Mouse (Mus musculus) lung, adult 2 months (tissue): ENCODE results near the gene Tagln3. TPM values are rescaled to one million over a fixed set of nuclear protein-coding genes. Genes with fewer than 3 reads are reported as not detected.

Source experiments
- DNase-seq: peaks from one replicate; pipeline ENCODE4 v3.0.0; 2022
- H3K4me1 ChIP-seq: fragments of 200-500 bp; 2 replicates; pipeline ENCODE4 v1.6.1; 2011; ENCODE audit warnings: low read length; ENCODE audit not compliant: control insufficient read depth, insufficient read depth
- H3K4me3 ChIP-seq: fragments of 200-500 bp; replicated peaks from 2 replicates; pipeline ENCODE3; 2011; ENCODE audit warnings: low read depth, mild to moderate bottlenecking, control low read depth, low read length; ENCODE audit errors: extremely low read depth
- CTCF ChIP-seq: fragments of 200-500 bp; IDR thresholded peaks from 2 replicates; pipeline ENCODE4 v1.5.1; 2011; ENCODE audit warnings: mild to moderate bottlenecking, low read length, control low read depth; ENCODE audit not compliant: insufficient read depth
- POLR2A ChIP-seq: fragments of 200-500 bp; IDR thresholded peaks from 2 replicates; pipeline ENCODE4 v1.6.1; 2011; ENCODE audit warnings: low read depth, mild to moderate bottlenecking, control low read depth, low read length, borderline replicate concordance; ENCODE audit errors: extremely low read depth
- WGBS: fragments of 180-500 bp; shearing (Covaris S2); methylation state at CpG from one replicate; pipeline ENCODE4 v1.1.7; 2018; 5-methylcytosine and 5-hydroxymethylcytosine counted together
- polyA plus RNA-seq: library from polyadenylated mRNA; depleted of rRNA; stranded (reverse); fragments of >200 nt; gene quantifications from 2 replicates; pipeline ENCODE4 v1.2.3, GENCODE M21; 2012; rRNA removed

Tagln3 gene
- polyA plus RNA-seq, 1 experiment = 0.58 TPM

GRCm38 (mm10) chr16:45666136-45666535, 58.3 kb downstream of the Tagln3 start:
- DNase-seq = no peak
- Histone ChIP-seq H3K4me1 (no peaks in the 10 kb centered on the region), H3K4me3 (no peak overlapping the region)
- WGBS = 37% methylated on average over 2 of the region's 2 CpGs
- no peak for TF ChIP-seq POLR2A
- no peak for TF ChIP-seq CTCF

DNA sequence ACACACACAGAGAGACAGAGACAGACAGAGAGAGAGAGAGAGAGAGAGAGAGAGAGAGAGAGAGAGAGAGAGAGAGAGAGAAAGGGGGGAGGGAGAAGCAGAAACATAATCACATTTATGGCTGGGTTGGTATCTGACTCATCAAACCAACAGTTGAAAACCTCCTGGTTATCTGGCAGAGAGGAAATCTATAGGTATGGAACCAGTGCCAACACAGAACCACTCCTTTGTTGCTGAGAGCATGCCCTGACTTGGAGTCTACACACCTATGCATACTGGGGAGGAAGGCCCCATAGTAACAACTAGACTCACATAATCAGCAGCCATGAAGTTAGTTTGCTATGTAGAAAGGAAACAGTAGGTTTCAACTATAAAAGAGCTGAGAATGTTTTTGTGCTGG, 62.0 kb downstream of the Tagln3 start:
- TF ChIP-seq CTCF (no peak), POLR2A (no peak)
- H3K4me3 ChIP-seq = no peak overlapping the region
- DNase-seq = no peak
- no peaks in the 10 kb centered on the region for H3K4me1 ChIP-seq

Other genes with a start within 250 kb of the Tagln3 start
- gene Gm609, start 231.6 kb downstream of the Tagln3 start, polyA plus RNA-seq = 0.05 TPM in 1 of 2 replicates, not detected in the other
- not detected in 2 replicates for gene Gm17783, start 192.6 kb downstream of the Tagln3 start, polyA plus RNA-seq
- gene Slc9c1, start 189.3 kb downstream of the Tagln3 start, polyA plus RNA-seq = not detected in 2 replicates
- gene Gcsam, start 114.2 kb downstream of the Tagln3 start, polyA plus RNA-seq = 0.30 and 0.41 TPM in 2 replicates
- gene BC016579, start 70.5 kb downstream of the Tagln3 start, polyA plus RNA-seq = 0.05 and 0.17 TPM in 2 replicates
- gene Tmprss7, start 30.9 kb downstream of the Tagln3 start, polyA plus RNA-seq = 0.06 TPM in 1 of 2 replicates, not detected in the other
- gene Abhd10, start 18.3 kb upstream of the Tagln3 start, polyA plus RNA-seq = 5.4 and 7.2 TPM in 2 replicates
- 53.0 and 55.6 TPM in 2 replicates for gene Phldb2, start 229.0 kb upstream of the Tagln3 start, polyA plus RNA-seq